8 mouse cellular contexts compared by ENCODE assay signal in the genomic region with DNA sequence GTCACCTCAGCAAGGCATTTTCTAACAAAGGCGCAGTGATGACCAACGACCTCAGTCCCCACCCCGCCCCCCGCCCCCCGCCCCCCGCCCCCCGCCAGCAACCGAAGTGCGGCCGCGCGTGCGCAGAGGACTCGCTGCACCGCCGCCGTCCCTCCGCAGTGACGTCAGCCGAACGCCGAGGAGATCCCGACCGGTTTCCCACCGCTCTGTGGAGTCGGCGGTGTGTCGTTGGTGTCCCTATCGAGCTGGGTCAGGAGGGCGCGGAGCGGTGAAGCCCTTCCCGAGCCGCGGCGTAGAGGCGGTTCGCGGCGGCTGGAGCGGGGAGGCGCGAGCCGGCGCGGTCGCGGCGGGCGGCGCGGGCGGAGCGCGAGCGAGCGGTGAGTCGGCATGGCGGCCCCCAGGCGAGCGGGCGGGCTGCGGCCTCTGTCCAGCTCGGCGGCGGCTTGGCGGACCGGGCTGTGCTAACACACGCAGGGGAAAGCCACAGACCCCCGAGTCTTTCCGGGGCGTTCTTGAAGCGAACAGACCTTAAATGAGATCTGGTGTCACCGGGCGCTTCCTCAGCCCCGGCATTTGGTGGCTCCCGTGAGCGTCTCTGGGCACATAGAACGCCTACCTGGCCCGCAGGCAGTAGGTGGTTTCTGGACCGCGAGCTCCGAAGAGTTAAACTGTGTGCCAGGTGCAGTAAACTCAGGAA. TPM values are rescaled to one million over a fixed set of nuclear protein-coding genes. Genes with fewer than 3 reads are reported as not detected.
DNase-seq lines count a peak whose midpoint lies in the region; ATAC-seq and TF ChIP-seq lines count a peak whose summit lies in the region.

Gene BC005561 (plus strand): TSS at position 158 of the 697 bp plus-strand sequence.

- peak within 1 kb of the TSS; percentile 91 for H3K4me3 ChIP-seq in bone marrow, adult 2 months (replicated peaks; ENCODE audit: control insufficient read depth, low read depth, low read length)
- H3K4me3 ChIP-seq in embryonic facial prominence, embryonic 15.5 days (replicated peaks) = peak within 1 kb of the TSS; percentile 86
- H3K4me3 ChIP-seq in heart, embryonic 10.5 days = peak within 1 kb of the TSS; percentile 83
- peak within 1 kb of the TSS; percentile 90 for H3K4me3 ChIP-seq in kidney, embryonic 15.5 days (replicated peaks)

- ATAC-seq in embryonic facial prominence, embryonic 15.5 days (ENCODE audit: insufficient number of reproducible peaks, low FRiP score, low TSS enrichment, low read depth) = peak; percentile 89
- peak; percentile 95 for ATAC-seq in kidney, embryonic 15.5 days (replicated peaks; ENCODE audit: low FRiP score)
- ATAC-seq in monocyte, adult 5-6 weeks (replicated peaks; ENCODE audit: insufficient number of reproducible peaks, low FRiP score, low TSS enrichment, poor library complexity, severe bottlenecking) = 0 out of 2 replicates have a peak, but pooled peaks have one; percentile 69

- peak within 1 kb of the TSS; percentile 68 for H3K4me2 ChIP-seq in embryonic facial prominence, embryonic 15.5 days (replicated peaks)
- H3K4me2 ChIP-seq in kidney, embryonic 15.5 days = peak within 1 kb of the TSS; percentile 65

- peak within 1 kb of the TSS; percentile 84 for H3K9ac ChIP-seq in embryonic facial prominence, embryonic 15.5 days
- peak within 1 kb of the TSS; percentile 87 for H3K9ac ChIP-seq in kidney, embryonic 15.5 days

- no peaks in the 10 kb centered on the region for H3K4me1 ChIP-seq in bone marrow, adult 2 months (ENCODE audit: control insufficient read depth, insufficient read depth, low read length)
- H3K4me1 ChIP-seq in embryonic facial prominence, embryonic 15.5 days = 0 out of 2 replicates have a peak, but pooled peaks cover 7% of the 10 kb centered on the region
- H3K4me1 ChIP-seq in heart, embryonic 10.5 days = peaks cover 9% of the 10 kb centered on the region; the same call in 1 of the 2 replicates
- H3K4me1 ChIP-seq in kidney, embryonic 15.5 days = peaks cover 20% of the 10 kb centered on the region

- 0 out of 2 replicates have a peak, but pooled peaks cover 1% of the 10 kb centered on the region for H3K9me3 ChIP-seq in embryonic facial prominence, embryonic 15.5 days (replicated peaks)
- no peaks in the 10 kb centered on the region for H3K9me3 ChIP-seq in heart, embryonic 10.5 days
- no peaks in the 10 kb centered on the region for H3K9me3 ChIP-seq in kidney, embryonic 15.5 days (replicated peaks)

- TF ChIP-seq POLR2A in bone marrow, adult 2 months (IDR thresholded peaks at IDR 0.05; ENCODE audit: borderline replicate concordance, control insufficient read depth, low read depth, low read length) = no peak

- TF ChIP-seq CTCF in bone marrow, adult 2 months (IDR thresholded peaks at IDR 0.05; ENCODE audit: control insufficient read depth, insufficient read depth, low read length) = no peak

- H3K36me3 ChIP-seq in embryonic facial prominence, embryonic 15.5 days = peaks cover 19% of the 10 kb centered on the region
- peaks cover 29% of the 10 kb centered on the region for H3K36me3 ChIP-seq in heart, embryonic 10.5 days
- peaks cover 32% of the 10 kb centered on the region for H3K36me3 ChIP-seq in kidney, embryonic 15.5 days

- WGBS in bone marrow, adult 2 months = under 1% methylated on average over 83 of the region's 83 CpGs
- WGBS in embryonic facial prominence, embryonic 15.5 days = under 1% methylated on average over 83 of the region's 83 CpGs
- WGBS in heart, embryonic 10.5 days = under 1% methylated on average over 82 of the region's 83 CpGs
- WGBS in kidney, embryonic 15.5 days = under 1% methylated on average over 74 of the region's 83 CpGs

- peak; percentile 75 for DNase-seq in 416B (ENCODE audit: low read depth)
- peak; percentile 93 for DNase-seq in heart, embryonic 10.5 days (ENCODE audit: low spot score)
- peak; percentile 85 for DNase-seq in liver
- peak; percentile 66 to 85 for DNase-seq in spleen, postnatal 4 days (ENCODE audit: low spot score in 2 of 2)

- H3K27ac ChIP-seq in bone marrow, adult 2 months (ENCODE audit: control insufficient read depth, insufficient read depth, low read depth, low read length, poor library complexity) = peak within 1 kb of the TSS; percentile 50
- H3K27ac ChIP-seq in embryonic facial prominence, embryonic 15.5 days (replicated peaks) = peak within 1 kb of the TSS; percentile 92
- peak within 1 kb of the TSS; percentile 96 for H3K27ac ChIP-seq in heart, embryonic 10.5 days
- peak within 1 kb of the TSS; percentile 95 for H3K27ac ChIP-seq in kidney, embryonic 15.5 days

- no peaks in the 10 kb centered on the region for H3K27me3 ChIP-seq in embryonic facial prominence, embryonic 15.5 days
- H3K27me3 ChIP-seq in heart, embryonic 10.5 days (ENCODE audit: insufficient read depth, poor library complexity, severe bottlenecking) = no peaks in the 10 kb centered on the region
- no peaks in the 10 kb centered on the region for H3K27me3 ChIP-seq in kidney, embryonic 15.5 days

RNA-seq across cellular contexts. Expression of gene BC005561, which starts in this region (rescaled TPM):
- polyA plus RNA-seq in bone marrow, adult 2 months (2011; ENCODE audit: insufficient read depth, insufficient read length, low replicate concordance, missing spikeins) = 3.3 and 7.6 TPM in 2 replicates
- 12.4 and 12.8 TPM in 2 replicates for polyA plus RNA-seq in embryonic facial prominence, embryonic 15.5 days (2015; fragmentation: Nextera tagmentation; extraction: Ambion mirVana)
- polyA plus RNA-seq in heart, embryonic 10.5 days (2016; fragmentation: Nextera tagmentation; extraction: Ambion mirVana) = 7.1 and 11.5 TPM in 2 replicates
- polyA plus RNA-seq in kidney, embryonic 15.5 days (2015; fragmentation: Nextera tagmentation; extraction: Ambion mirVana) = 12.3 and 12.7 TPM in 2 replicates
- total RNA-seq in monocyte, adult 5-6 weeks (2017) = 10.3 to 19.3 TPM (median 11.0 TPM) in 3 replicates

Comparison
In these comparisons a context has a peak if more than half of its experiments do, and no peak if none do; other contexts are left out.
1. Peak in every context shown above with its lines: DNase-seq, ATAC-seq, H3K4me3 ChIP-seq and H3K27ac ChIP-seq.